Mouse (Mus musculus): ENCODE data around the gene Wdr76.

DNA sequence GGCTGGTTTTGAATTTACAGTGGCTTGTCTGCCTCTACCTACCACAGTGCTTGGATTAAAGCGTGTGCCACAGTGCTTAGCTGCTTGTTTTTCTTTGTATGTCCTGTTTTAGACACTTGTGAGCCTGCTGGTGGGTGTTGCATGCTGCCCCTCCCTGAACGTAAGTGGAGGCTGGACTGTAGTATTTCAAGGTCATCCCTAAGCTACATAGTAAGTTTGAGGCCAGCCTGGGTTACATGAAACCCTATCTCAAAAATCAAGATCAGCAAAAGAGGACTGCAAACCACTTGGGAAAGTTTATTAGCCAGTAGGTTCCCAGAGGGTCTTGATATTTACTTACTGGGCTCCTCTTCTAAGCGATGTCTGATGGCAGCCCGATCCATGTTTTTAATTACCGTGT, 11.6 kb downstream of the Wdr76 start:
- TF ChIP-seq USF1 (IDR thresholded peaks at IDR 0.05; ENCODE audit: low read depth, low read length) (no peak), EP300 (IDR thresholded peaks at IDR 0.05; ENCODE audit: low read depth in 1 of 2, low read length in 2 of 2) (no peak), ZC3H11A (IDR thresholded peaks at IDR 0.05; ENCODE audit: low read depth, low read length) (no peak), CTCF (IDR thresholded peaks at IDR 0.05 in 2 of 3, conservative IDR thresholded peaks at IDR 0.05 in 1 of 3; ENCODE audit: control insufficient read depth in 1 of 3, insufficient read depth in 1 of 3, low read depth in 2 of 3, low read length in 3 of 3, poor library complexity in 1 of 3, severe bottlenecking in 1 of 3) (no peak)
